Mouse (Mus musculus): Measurements from ENCODE around the gene Efcab11.
"Not testable (repeated sequence)": the region's sequence is repeated elsewhere in the genome, so short reads cannot be mapped to it uniquely, and the experiment has no call there.

Gene Efcab11

DNA sequence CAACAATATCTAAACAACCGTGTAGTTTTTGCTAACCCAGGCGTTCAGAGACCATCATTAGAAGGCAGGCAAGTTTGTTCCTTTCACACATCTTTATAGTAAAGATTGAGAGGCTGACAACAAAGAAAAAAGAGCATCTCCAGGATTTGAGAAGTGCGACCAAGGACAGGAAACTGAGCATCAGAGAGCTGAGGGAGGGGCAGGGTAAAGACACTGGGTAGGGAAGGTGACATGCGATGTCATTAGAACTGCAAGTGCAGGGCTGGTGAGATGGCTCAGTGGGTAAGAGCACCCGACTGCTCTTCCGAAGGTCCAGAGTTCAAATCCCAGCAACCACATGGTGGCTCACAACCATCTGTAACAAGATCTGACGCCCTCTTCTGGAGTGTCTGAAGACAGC lies 77.5 kb downstream of the Efcab11 start:
- DNase-seq (ENCODE audit: low spot score): not testable (repeated sequence)

DNA sequence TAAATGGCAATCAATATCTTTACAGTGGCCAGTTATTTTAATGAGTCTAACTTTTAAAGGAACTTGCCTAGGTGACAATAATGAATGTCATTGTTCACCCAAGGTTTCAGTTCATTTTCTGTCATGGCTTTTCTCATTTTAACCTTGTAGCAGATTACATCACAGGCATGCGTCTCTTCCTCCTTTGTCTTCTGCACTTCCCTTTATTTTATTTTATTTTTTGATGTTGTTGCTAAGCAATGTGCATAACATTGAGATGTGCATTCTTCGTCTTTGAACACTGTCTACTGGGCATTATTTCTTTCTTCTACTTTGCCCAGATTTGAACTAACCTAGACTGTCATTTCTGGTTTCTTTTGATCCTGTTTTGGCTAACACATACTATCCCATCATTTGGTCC lies 88.3 kb downstream of the Efcab11 start:
- DNase-seq (ENCODE audit: low spot score): peak; percentile 44

DNA sequence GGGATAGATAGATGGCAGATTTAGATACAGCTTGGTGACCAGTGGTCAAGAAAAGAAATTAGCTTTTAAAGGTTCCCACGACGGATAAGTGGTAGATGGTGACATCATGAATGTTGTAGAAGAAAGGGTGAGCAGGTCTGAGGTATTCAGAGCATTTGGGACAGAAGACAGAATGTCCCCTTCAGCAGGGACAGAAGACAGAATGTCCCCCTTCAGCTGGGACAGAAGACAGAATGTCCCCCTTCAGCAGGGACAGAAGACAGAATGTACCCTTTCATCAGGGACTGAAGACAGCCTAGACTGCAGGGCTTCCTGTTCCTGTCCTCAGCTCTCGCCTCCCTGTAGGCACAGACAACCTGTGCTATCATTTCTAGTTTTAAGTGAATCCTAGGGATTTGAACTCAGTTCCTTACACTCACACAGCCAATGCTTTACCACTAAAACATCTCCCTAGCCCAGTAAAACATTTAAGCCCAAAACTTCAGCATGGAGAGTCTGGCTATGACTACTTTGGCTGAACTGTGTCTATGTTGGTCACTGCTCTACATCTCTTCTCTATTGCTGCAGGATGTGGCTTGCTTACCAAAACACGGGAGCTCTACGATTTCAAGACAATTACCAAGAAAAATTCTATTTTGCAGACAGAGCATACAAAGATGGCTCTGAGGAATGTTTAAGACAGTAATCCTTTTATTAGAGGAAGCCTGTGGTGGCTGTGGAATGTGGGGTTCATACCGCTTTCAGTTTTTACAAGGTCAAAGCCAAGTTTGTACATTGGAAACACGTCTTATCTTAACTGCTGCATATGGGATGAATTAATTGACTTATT lies 89.2 kb downstream of the Efcab11 start:
- no peak for DNase-seq (ENCODE audit: low spot score)

DNA sequence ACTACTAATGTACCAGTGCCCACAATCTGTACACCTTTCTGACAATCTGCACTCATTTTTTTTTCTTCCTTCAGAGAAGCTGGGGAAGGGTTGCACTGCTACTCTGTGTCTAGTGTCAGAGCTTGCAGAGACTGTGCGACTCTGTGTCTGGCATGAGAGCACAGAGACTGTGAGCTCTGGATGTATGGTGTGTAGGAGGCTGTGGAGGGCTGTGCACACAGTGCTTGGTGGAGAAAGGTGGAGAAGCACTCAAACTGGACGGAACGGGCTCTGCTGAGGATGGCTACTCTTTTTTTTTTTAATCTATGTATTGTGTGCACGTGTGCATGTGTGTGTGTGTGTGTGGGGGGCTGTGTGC lies 90.1 kb downstream of the Efcab11 start:
- no peak for DNase-seq (ENCODE audit: low spot score)

DNA sequence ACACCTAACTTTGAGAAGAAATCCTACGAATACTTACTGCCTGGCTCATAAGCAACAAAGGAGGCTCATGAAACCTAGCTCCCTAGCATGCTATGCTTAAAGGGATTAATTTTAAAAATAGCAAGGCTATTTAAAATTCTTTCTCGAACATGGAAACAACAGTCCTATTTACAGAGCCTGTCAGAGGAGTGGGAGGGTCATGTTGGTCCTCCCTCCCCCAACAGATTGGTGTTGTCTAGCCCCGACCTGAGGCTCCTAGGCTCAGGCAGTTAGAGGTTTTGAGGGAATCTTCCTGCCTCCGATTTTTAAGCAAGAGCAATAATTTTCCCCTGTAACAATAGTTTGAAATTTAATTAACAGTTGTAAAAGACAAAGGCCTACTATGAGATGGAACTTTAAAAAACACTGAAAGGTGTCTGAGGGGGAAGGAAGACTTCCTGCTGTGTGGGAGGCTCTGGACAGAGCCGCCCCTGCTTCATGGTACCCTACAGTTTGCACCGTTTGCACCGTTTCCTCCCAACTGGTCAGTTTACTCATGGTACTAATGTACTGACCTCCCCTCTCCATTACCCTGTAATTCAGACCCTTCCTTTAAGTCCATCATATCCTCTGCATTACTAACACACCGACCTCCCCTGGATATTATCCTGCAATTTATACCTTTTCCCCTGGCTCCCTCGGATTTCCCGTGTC lies 90.6 kb downstream of the Efcab11 start:
- no peak for DNase-seq (ENCODE audit: low spot score)

DNA sequence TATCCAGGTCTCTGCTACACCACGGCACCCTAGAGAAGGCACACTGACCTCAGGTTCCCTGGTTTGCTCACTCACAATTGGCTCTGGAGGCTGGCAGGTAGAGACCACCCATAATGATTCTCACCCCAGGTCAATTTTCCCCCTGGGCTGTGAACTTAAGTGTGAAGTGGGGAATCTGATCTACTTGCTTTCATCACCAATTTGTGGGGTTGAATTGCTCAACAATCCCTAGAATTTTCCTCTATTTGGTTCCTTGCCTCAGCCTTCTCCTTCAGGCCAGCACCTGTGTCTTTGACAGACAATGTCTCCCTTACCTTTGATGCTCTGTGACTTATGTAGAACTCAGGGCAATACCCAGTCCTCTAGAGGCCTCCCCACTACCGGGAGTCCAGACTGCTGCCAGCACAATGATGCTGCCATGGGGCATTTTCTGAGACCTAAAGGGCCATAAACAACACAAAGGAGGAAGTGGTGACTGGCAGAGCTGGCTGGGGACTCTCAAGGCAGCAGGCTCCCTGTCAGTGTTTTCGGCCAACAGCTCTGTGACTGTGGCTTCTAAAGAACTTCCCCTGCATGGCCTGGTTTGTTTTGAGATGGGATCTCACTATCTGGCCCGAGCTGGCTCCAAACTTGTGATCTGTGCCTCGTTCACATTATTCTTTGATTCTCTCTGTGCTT lies 94.8 kb downstream of the Efcab11 start:
- peak; percentile 55 for DNase-seq (ENCODE audit: low spot score)

DNA sequence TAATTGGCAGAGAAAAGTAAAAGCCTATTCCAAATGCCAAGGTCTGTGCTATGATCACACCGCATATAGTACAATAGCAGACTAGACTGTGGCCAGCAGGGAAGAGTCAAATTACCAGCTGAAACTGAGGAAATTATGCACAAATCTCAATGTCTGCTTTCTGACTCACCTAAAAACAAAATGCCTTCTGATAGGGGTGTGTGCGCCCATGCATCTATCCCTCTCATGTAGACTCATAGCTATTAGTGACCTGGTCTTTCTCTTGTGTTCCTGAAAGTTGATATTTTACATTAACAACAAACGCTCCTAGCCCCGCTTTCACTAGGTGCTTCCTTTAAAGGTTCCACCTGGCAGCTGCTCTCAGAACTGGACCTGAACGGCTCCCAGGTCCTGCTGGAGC lies 102.5 kb downstream of the Efcab11 start:
- DNase-seq (ENCODE audit: low spot score): no peak

DNA sequence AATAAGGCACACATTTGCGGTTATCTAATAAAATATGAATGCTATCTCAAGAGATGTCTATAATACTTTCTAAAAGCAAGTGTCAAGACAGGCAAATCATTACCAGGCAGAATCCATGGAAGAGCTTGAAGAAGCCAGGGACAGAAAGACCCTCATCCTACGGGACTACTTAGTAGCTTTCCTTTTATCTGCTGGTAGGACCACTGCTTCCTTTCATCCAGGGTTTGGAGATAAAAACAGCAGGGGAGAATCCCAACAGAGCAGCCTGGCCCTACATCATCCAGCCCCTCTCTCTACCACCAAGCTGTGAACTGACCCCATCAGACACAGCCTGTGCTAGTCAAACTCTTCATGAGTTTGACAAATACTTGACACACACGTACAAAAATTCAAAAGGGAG lies 103.8 kb downstream of the Efcab11 start:
- DNase-seq (ENCODE audit: low spot score): no peak

DNA sequence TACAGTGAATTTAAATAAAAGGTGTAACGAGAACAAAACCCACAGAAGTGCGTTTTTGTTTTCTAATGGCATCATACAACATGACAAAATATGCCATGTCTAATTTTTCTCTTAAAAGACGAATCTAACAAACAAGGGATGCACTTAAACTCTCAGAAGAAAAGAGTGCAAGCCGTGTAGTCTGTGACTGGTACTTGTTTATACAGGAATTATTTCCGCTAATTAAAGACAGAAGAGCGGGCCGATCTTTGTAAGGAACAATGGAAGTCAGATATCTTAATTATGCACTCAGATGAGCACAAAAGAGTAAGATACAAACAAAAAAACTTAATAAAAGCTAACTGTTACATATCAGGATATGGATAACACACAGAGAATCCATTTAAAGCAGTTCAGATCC lies 104.3 kb downstream of the Efcab11 start:
- DNase-seq (ENCODE audit: low spot score): no peak

DNA sequence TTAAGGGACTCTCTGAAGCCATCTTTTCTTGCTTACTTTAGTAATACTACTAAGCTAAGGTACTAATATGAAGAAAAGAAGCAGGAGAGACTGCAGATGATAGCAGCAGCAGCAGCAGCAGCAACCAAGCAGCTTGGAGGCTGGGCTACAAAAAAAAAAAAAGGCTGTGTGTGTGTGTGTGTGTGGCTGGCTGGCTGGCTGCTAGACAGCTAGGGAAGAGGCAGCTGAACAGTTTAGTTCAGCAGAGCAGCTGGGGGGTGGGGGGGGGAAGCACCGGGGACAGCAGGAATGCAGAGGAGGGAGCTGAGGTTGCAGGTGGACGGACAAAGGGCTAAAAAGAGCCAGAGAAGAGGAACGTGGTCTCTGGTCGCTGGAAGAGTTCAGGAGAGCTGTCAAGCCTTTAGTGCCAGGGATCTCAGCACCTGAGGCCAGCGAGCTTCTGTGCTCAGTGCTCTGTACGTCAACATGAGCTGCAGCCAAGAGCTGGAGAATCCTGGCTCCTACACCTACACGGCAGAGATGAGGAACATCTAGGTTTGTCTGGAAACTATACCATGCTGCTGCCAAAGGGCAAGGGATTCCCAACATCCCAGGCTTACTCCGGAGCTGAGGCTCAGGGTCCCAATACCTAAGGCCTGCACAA lies 107.6 kb downstream of the Efcab11 start:
- no peak for DNase-seq (ENCODE audit: low spot score)

DNA sequence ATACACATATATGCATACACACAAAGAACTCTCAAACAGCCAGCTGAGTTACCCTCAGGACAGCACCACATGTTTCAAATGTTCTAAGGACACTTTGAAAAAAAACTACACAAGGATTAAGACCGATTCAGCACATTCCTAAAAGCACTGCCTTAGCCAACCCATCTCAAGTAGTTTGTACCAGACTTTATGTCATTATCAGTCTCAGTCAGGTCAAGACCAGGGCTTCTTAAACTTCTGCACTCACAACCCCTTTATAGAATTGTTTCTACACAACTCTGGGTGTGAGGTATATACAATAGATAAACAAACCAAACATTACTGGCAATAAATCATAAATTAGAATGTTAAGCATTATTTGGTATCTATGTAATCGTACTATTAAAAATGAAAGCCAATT lies 109.4 kb downstream of the Efcab11 start:
- DNase-seq (ENCODE audit: low spot score): no peak

DNA sequence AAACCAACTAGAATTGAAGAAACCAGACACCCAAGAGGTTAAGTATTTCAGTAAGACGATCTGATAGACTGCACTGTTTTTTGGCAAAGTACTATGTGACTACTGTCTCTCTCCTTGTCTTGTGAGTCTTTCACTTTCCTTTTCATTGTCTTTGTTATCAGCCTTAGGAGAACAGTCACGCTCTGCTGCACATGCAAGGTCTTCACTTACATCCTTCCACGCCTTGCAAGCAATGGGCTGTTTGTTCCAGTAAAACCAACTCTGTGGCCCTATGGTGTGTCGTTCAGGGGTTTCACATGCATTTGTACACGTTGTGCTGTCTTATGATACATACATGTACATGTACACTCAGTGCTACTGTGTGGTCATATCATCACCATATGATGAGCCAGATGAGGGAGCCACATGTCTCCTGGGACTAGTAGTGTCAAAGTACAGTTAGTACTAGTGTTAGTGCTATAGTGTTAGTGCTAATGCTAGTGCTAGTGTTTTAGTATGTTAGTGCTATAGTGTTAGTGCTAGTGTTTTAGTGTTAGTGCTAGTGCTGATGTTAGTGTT lies 110.5 kb downstream of the Efcab11 start:
- DNase-seq (ENCODE audit: low spot score): peak; percentile 34

DNA sequence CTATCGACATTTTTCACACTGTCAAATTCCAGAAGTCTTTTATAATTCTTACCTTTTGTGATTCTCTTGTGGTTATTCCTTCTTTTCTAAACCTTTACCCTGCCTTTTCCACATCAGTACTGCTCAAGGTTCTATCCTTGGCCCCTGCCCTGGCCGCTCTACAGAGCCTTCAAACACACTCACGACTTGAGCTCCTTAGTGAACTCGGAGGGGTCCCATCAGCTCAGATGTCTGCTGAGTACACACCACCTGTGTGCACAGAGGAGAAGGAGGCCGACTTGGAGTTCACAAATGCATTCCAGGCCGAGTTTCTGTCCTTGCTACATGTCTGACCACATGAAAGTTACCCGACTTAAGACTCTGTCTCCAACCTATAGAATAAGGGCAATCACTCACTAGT lies 113.2 kb downstream of the Efcab11 start:
- no peak for DNase-seq (ENCODE audit: low spot score)

DNA sequence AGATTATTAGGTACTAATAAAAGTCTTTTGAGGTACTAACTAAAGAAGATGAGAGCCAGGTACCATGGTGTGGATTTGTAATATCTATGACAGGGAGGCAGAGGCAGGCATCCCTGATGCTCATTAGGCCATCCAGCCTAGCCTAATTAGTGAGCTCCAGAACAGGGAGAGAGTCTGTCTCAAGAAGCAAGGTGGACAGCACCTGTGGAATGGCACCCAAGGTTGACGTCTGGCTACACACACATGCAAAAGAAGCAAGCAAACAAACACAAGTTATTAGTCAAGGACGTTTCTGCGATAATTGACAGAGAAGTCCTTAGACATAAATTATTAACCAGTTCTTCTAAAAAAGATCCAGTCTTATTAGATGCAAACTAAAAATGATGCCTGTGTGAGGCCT lies 114.6 kb downstream of the Efcab11 start:
- no peak for DNase-seq (ENCODE audit: low spot score)

DNA sequence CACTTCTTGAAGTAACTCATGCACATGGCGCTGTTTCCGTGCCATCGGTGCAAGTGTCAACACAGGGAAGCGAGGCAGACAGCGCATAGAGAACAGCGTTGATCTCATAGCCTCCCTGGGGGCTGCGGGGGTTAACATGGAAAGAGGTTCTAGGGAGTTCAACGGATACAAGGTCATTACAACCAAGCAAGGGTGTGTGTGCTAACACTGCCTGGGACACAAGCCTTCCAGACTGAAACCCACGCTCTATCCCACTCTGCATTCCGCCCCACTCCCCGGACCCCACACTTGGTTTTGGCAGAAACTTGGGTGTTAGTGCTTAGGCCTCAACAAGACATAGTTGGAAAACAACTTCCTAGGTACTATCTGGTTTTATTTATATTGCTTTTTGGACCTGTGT lies 116.5 kb downstream of the Efcab11 start:
- no peak for DNase-seq (ENCODE audit: low spot score)

DNA sequence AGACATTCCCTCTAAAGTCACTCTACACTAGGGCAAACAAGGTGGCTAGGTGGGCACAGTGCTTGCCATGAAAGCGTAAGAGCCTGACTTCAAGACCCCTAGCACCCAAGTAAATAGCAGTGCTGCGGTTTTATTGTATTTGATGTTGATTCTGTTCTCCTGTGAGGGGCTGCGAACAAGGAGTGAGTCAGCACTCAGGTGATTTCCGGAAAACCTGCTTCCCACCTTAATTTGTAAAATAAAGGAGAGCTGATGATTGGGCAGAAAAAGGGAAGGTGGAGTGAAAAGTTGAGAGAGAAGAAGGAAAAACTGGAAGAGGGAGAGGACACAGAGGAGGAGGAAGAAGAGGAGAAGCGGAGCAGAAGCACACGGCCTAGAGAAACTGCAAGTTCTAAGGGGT lies 118.3 kb downstream of the Efcab11 start:
- DNase-seq (ENCODE audit: low spot score): no peak

DNA sequence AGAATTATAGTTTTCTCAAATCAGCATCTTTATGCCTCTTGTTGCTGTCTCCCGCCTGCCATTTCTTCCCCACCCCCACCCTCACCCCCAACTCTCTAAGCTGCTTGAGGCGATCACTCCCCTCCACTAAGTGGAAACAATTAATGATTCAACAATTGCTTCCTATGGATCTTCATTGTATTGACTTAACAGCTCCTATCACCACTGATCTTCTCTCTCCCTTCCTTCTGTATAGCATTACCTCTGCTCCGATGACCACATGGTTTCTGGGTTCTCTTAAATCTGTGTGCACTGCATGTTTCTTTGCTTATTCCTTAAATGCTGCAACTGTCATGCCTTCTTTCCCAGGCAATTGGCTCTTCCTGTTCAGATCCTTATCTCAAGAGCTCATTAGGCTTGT lies 120.2 kb downstream of the Efcab11 start:
- DNase-seq (ENCODE audit: low spot score): no peak

DNA sequence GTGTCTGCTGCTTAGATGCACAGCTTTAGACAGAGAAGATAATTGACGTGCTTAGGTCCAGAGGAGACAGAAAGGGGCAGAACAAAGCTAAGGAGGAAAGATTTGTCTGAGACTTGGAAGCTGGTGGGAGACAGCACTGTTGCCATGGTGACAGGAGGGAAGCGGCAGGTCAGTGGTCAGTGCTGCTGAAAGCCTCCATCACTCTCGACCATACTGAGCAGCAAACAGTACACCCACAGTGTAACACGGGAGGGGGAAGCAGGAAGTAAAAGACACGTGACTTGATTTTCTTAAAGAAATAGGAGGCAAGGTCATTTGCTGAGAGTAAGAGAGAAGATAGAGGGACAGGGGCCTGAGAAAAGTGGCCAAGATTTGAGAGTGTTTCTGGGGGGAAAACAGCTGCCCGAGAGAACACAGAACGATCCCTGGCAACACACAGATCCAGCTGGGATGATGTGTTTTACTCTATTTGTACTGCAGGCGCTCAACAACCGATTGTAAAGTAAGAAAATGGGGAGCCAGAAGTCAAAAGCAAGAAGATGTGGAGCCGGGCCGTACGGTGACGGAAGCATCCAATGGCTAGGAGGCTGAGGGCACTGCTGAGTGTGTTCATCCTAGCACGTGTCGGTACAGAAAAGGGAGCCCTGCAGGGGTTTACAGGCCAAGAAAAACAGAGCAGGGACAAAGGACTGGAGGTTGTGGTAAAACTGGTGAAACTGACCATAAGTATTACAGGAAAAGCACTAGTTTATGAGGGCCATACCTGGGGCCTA lies 126.3 kb downstream of the Efcab11 start:
- DNase-seq (ENCODE audit: low spot score): peak; percentile 20

DNA sequence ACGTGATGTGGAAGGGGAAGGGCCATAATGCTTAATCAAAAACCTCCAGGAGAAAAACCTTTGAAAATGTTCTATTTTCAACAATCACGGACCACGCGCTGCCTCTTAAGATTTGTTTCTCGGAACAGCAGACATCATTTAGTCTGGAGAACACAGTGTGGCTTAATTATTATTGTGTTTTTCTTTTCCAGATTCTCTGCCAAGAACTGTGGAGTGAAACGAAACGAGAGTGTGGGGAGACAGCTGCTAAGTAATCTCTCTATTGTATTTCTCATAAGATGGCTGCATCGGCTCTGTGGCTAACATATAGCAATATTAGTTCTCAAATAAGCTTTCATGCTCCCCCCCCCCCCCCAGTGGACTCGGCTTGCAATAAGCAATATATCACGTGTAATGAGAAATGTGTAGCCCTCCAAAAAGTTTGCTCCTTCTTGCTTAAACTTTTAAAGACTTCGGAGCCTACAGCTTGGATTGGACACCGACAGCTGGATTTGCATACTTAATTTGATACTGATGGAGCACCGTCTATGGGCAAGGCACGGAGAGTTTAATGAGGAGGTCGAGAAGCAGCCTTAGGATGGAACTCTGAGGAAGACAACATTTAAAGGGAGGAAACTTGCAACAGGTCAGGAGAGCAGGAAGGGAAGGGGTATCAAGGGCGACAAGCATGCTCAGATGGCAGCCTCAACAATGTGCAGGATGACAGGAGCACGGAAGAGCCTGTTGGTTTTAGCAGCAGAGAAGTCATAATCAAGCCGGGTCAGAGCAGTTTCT lies 127.1 kb downstream of the Efcab11 start:
- no peak for DNase-seq (ENCODE audit: low spot score)

DNA sequence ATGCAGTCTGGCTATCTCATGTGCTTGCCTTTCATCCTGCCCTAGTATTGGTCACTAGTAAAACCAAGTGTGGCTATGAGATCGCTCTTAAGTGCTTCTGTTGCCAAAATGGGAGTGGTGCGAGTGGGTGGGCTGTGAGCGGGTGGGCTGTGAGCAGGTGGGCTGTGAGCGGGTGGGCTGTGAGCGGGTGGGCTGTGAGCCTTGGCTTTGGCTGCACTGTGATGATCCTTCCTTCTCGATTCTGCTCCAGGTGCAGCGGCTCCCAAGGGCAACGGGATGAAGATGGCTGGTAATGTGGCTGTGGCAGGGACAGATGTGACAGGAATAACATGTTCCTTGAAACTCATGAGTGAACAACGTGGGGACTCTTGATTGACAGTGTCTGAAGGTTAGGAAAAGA lies 128.0 kb downstream of the Efcab11 start:
- no peak for DNase-seq (ENCODE audit: low spot score)

DNA sequence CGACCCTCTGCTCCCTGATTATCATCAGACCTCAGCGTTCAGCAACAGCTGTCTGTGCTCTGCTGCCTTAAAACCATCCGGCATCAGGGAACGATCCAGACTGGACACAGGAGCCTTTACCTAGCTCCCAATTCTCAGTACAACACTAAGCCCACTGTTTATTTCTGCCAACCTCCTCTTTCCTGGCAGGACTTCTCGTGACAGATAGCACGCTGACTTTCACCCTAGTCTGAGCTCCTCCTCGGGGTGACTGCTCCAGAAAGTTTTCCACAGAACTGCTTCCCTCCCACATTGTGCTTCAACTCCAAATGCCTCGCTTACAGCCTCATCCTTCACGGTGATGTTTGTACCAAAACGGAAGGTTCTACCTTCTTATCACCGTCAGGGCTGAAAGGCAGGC lies 131.3 kb downstream of the Efcab11 start:
- no peak for DNase-seq (ENCODE audit: low spot score)
